Mouse (Mus musculus): Measurements from ENCODE around the gene Rccd1.
"Not testable (repeated sequence)": the region's sequence is repeated elsewhere in the genome, so short reads cannot be mapped to it uniquely, and the experiment has no call there.

The Rccd1 gene

GRCm38 (mm10) chr7:80343270-80344018, 19.2 kb upstream of the Rccd1 start:
- DNase-seq: no peak

DNA sequence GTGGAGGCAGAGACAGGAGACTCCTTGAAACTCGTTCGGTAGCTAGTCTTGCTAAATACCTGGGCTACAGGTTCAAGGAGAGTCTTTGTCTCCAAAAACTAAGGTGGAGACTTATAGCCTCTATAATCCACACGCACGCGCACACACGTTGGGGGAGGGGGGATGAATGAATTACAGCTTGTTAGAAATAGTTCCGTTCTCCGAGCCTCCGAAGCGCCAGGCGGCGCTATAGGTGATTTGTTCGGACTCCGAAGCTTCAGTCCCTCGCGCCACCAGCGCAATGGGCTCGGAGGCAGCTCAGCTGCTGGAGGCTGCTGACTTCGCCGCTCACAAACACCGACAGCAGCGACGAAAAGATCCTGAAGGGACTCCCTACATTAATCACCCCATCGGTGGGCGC, 18.6 kb upstream of the Rccd1 start, which contains the start of gene Hddc3:
Gene Hddc3 (plus strand): TSS at position 247 of the 400 bp plus-strand sequence.
- peak; percentile 94 for DNase-seq

DNA sequence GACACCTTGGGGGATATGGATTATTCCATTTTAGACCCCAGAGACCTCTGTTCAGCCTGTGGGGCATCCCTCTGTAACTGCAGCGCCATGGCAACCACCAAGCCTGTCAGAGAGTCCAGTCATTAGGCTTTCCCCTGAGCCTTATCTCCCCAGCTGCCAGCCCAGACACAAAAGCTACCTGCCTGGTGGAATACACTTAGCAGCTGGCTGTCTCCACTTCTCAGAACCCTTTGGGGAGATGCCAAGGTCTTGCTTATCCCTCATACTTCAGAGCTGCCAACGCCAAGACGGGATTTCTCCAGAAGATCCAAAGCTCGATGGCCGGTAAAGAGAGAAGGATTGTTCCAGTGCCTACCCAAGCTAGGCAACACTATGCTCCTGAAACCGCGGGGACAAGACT, 17.5 kb upstream of the Rccd1 start:
- DNase-seq: no peak

DNA sequence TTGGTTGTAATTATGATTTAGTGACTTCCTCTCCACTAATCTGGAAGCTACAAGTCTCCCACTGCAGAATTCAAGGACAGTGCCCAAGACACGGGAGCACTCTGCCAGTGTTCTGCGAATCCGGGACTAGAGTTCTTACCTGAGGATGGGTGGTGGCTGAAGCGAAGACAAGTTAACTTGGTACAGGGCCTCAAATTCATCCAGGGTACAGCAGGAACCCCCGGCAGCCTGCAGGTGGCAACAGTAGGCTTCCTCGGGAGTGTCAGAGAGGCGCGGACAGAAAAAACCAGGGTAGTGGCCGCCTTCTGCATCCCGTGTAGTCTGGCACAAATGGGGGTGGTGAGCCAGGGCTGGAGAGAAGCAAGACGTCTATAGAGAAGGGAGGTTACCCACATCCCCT, 16.5 kb upstream of the Rccd1 start, which contains the start of gene Unc45a:
Gene Unc45a (minus strand): TSS at position 213 of the 400 bp plus-strand sequence.
- peak; percentile 68 for DNase-seq

GRCm38 (mm10) chr7:80339793-80340628, 15.8 kb upstream of the Rccd1 start:
- peak; percentile 98 for DNase-seq

DNA sequence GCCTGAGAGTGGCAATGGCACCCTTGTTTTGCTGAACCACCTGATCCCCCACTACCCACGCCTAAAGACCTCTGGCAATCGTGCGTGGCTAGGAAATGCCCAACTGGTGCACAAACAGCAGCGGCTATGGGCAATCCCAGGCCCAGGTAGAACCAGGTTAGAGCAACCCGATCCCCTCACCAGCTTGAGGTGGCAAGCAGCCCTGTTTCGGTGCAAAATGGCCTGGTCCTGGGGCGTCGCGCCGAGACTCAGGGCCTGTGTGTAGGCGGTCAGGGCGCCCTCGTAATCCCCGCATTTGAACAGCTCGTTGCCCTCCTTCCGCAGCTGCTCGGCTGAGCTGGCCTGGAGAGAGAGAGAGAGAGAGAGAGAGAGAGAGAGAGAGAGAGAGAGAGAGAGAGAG, 15.1 kb upstream of the Rccd1 start:
- no peak for DNase-seq

GRCm38 (mm10) chr7:80336932-80337331, 12.7 kb upstream of the Rccd1 start:
- DNase-seq: no peak

- DNase-seq: no peak
These were observed 10.6 kb upstream of the Rccd1 start for GRCm38 (mm10) chr7:80334848-80335247.

- DNase-seq: no peak
These were observed 7.2 kb upstream of the Rccd1 start for GRCm38 (mm10) chr7:80331433-80331832.

DNA sequence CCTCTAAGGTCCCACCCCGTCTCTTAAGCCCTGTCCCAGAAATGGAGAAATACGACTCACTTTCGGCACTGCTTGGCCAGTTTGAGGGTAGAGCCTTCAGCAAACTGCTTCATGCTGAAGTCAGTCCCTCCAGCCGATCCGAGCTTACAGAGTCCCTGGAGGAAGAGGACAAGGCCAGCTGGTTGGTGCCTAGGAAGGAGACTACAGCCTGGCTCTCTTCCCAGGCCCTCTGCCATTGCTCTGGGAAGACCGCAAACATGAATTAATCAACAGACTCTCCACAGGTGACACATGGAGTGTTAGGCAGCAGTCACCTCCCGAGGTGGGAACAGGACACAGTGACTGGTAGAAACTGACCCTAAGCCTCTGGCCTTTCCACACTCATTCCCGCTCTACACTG, 6.0 kb upstream of the Rccd1 start:
- no peak for DNase-seq

GRCm38 (mm10) chr7:80326076-80326475, 1.8 kb upstream of the Rccd1 start:
- DNase-seq: no peak

GRCm38 (mm10) chr7:80325292-80325868, 1.1 kb upstream of the Rccd1 start:
- DNase-seq: no peak

GRCm38 (mm10) chr7:80324816-80325119, 514 bp upstream of the Rccd1 start:
- not testable (repeated sequence) for DNase-seq

DNA sequence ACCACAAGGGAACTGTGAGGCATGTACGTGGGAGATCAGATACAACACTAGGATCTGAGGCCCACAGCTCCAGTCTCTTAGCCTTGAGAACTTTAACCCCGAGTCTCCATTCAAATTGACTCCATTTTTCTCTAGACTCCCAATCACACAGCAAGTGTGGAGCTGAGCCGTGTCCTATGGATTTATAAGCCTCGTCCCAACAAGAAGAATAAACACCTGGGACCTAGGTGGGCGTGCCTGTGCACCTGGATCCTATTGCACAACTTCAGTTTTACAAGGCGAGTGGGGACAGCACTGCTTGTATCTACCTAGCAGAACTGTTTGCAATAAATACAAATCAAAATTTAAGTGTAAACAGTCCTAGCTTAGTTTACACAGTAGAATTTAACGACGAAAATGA, 918 bp downstream of the Rccd1 start:
- DNase-seq: no peak

DNA sequence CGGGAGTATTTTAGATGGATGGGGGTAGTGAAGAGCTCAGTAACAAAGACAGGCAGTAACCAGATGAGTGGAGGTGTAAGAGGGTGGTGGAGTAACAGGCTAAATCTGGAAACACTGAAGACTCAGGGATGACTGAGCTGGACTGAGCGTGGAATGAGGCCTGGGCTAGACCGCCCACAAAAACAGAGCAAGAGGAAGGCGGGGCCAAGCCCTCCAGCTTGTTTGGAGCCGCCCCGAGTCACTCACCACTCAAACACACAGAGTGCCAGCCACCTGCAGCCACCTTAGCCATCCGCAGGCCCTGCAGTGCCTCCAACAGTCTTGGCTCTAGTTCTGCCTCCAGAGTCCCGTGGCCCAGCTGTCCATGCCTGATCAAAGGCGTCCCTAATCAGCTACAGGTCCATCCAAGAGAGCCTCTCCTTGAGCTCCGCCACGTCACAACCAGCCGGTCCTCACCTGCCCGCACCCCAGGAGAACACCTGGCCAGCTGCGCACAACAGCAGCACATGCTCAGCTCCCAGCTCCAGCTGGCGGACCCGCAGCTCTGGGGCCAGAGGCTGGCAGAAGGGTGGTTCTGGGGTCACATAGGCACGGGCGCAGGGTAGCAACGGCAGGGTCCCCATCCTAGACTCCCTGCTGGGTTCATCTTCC, 4.3 kb downstream of the Rccd1 start:
- DNase-seq: no peak

GRCm38 (mm10) chr7:80318670-80319069, 5.6 kb downstream of the Rccd1 start:
- DNase-seq: no peak

- DNase-seq: no peak
These were observed 6.7 kb downstream of the Rccd1 start for GRCm38 (mm10) chr7:80317439-80318115.

GRCm38 (mm10) chr7:80315733-80316132, 8.5 kb downstream of the Rccd1 start:
- no peak for DNase-seq

GRCm38 (mm10) chr7:80310771-80311170, 13.5 kb downstream of the Rccd1 start:
- DNase-seq: no peak

GRCm38 (mm10) chr7:80307766-80308165, 16.5 kb downstream of the Rccd1 start:
- DNase-seq: no peak

DNA sequence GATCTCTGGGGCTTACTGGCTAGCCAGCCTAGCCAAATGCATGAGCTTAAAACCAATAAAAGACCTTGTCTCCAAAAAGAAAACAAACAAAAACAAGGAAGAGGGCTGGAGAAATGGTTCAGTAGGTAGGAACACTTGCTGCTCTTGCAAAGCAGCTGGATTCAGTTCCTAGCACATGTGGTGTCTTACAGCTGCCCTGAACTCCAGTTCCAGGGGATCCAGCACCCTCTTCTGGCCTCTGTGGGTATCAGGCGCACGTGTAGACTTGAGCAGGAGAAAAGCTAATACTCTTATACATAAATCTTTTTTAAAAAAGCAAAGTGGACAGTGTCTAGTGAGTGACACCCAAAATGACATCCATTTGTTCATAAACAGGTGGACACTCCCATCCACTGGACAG, 22.7 kb downstream of the Rccd1 start:
- DNase-seq: no peak

DNA sequence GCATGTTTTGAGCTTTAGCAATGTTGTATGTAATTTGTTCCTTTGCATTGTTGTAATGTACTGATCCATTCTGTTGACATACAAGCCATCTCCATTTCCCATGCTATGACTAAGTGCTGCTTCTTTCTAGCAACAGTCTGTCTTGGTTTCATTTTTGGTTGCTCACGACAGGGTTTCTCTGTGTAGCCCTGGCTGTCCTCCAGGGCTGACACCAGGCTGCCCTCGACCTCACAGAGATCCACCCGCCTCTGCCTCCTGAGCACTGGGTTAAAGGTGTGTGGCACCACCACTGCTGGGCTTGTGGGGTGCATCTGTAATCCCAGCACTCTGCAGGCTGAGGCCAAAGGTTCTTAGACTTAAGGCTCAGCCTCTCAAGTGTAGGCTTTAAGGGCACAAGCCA, 24.7 kb downstream of the Rccd1 start:
- no peak for DNase-seq

- DNase-seq: no peak
These were observed 25.5 kb downstream of the Rccd1 start for GRCm38 (mm10) chr7:80298754-80299153.
